Mouse (Mus musculus) stomach, postnatal 0 days (tissue): Measurements from ENCODE around the gene Pigu. TPM values are rescaled to one million over a fixed set of nuclear protein-coding genes. Genes with fewer than 3 reads are reported as not detected.

Source experiments
- ATAC-seq: fragments of 200-750 bp; cut with Nextera tagmentation; 2 replicates; pipeline ENCODE4 v1.8.0; 2017; ENCODE audit not compliant: low FRiP score, low TSS enrichment
- DNase-seq: peaks from one replicate; pipeline ENCODE4 v3.0.0-alpha.2; 2016; ENCODE audit warnings: low spot score
- H3K27ac ChIP-seq: fragments of 300-500 bp; sonication (generic); replicated peaks from 2 replicates; pipeline ENCODE4 v1.5.1; 2014; ENCODE audit warnings: mild to moderate bottlenecking, control low read depth
- H3K27me3 ChIP-seq: fragments of 300-500 bp; sonication (generic); 2 replicates; pipeline ENCODE4 v1.6.1; 2014; ENCODE audit warnings: low read length; ENCODE audit not compliant: control insufficient read depth, insufficient read depth
- H3K36me3 ChIP-seq: fragments of 300-500 bp; sonication (generic); 2 replicates; pipeline ENCODE4 v1.6.1; 2014; ENCODE audit warnings: low read length, mixed read lengths; ENCODE audit not compliant: control insufficient read depth, insufficient read depth
- H3K4me1 ChIP-seq: fragments of 300-500 bp; sonication (generic); replicated peaks from 2 replicates; pipeline ENCODE4 v1.6.1; 2014; ENCODE audit warnings: antibody characterized with exemption; ENCODE audit not compliant: control insufficient read depth, insufficient read depth
- H3K4me2 ChIP-seq: fragments of 300-500 bp; sonication (generic); replicated peaks from 2 replicates; pipeline ENCODE4 v1.6.1; 2014; ENCODE audit warnings: low read depth, mild to moderate bottlenecking, control low read depth, moderate library complexity
- H3K4me3 ChIP-seq: fragments of 300-500 bp; sonication (generic); 2 replicates; pipeline ENCODE4 v1.5.1; 2014; ENCODE audit warnings: low read depth, low read length, control low read depth
- H3K9ac ChIP-seq: fragments of 300-500 bp; sonication (generic); 2 replicates; pipeline ENCODE4 v1.6.1; 2014; ENCODE audit warnings: mild to moderate bottlenecking, low read length, control low read depth, mixed read lengths
- H3K9me3 ChIP-seq: fragments of 300-500 bp; sonication (generic); 2 replicates; pipeline ENCODE4 v1.6.1; 2016; ENCODE audit warnings: low read length; ENCODE audit not compliant: control insufficient read depth
- CTCF ChIP-seq: IDR thresholded peaks from 2 replicates; pipeline ENCODE4 v1.5.1; 2016; ENCODE audit warnings: antibody characterized with exemption, low read depth, mild to moderate bottlenecking, moderate library complexity
- EP300 ChIP-seq: optimal IDR thresholded peaks from 2 replicates; pipeline ENCODE3; 2016; ENCODE audit warnings: antibody characterized with exemption
- WGBS: fragments of 180-500 bp; shearing (Covaris S2); extraction: QIAGEN DNeasy Blood & Tissue Kit; methylation state at CpG from one replicate; pipeline ENCODE4 v1.1.7; 2014; 5-methylcytosine and 5-hydroxymethylcytosine counted together
- polyA plus RNA-seq: library from polyadenylated mRNA; unstranded; fragments of >200 nt; fragmentation: Nextera tagmentation; extraction: Ambion mirVana; gene quantifications from 2 replicates; pipeline ENCODE4 v1.2.1, GENCODE M21; 2015

The Pigu gene
- polyA plus RNA-seq, 1 experiment from 2014 or later: 36.1 TPM

DNA sequence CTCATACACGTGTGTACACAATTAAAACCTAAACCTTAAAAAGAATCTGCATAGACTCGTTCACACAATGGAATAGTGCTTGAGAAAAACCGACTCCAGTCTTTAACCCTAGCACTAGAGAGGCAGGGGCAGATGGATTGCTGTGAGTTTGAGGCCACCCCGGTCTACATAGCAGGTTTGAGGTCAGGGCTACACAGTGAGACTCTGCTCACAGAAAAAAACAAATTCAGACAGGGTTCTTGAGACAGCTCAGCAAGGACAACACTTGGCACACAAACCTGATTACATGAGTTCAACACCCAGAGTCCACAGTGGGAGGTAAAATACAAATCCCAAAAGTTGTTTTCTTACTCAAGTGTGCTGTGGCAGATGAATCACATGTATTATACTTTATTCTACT, 31.2 kb downstream of the Pigu start:
- H3K27me3 ChIP-seq: no peaks in the 10 kb centered on the region
- TF ChIP-seq EP300 (no peak), CTCF (no peak)
- ATAC-seq (no peak), DNase-seq (no peak)
- H3K36me3 ChIP-seq: peaks cover 9% of the 10 kb centered on the region; the same call in 1 of the 2 replicates
- no peak overlapping the region for H3K27ac ChIP-seq
- no peak overlapping the region for H3K4me2 ChIP-seq
- 87% methylated on average over 4 of the region's 4 CpGs for WGBS
- H3K4me1 ChIP-seq: no peaks in the 10 kb centered on the region
- no peak overlapping the region for H3K9ac ChIP-seq
- no peaks in the 10 kb centered on the region for H3K9me3 ChIP-seq
- H3K4me3 ChIP-seq: no peak overlapping the region

GRCm38 (mm10) chr2:155320596-155320995, 36.6 kb downstream of the Pigu start:
- TF ChIP-seq CTCF (no peak), EP300 (no peak)
- H3K9ac ChIP-seq: no peak overlapping the region
- no peak overlapping the region; the same call in 1 of the 2 replicates for H3K27ac ChIP-seq
- H3K4me3 ChIP-seq: no peak overlapping the region
- no peak overlapping the region for H3K4me2 ChIP-seq
- 0 out of 2 replicates have a peak, but pooled peaks cover 3% of the 10 kb centered on the region for H3K36me3 ChIP-seq
- DNase-seq: no peak
- H3K4me1 ChIP-seq: no peaks in the 10 kb centered on the region
- no peaks in the 10 kb centered on the region for H3K27me3 ChIP-seq
- H3K9me3 ChIP-seq: no peaks in the 10 kb centered on the region
- no peak for ATAC-seq
- 69% methylated on average over 5 of the region's 5 CpGs for WGBS

DNA sequence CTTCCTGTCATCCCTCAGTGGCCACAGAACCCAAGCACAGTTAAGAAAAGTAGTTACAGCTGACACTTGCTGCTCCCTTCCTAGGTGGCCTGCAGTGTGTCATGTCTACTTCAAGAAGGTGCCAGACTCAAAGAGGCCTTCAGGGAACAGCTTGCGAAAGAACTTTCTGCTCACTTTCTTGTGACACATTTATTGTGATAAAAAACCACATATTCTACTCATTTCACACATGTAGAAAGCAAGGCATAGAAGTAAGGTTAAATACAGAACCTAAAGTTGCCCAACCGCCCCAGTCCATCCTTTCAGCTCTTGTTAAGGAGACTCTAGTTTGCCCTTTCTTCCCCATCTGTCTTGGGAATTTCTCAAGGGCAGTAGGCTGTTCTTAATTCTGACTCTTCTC, 38.6 kb downstream of the Pigu start:
- WGBS: 90% methylated on average over 2 of the region's 2 CpGs
- DNase-seq: no peak
- H3K4me2 ChIP-seq: no peak overlapping the region
- H3K9ac ChIP-seq: no peak overlapping the region
- 0 out of 2 replicates have a peak, but pooled peaks cover 3% of the 10 kb centered on the region for H3K36me3 ChIP-seq
- no peak overlapping the region for H3K27ac ChIP-seq
- ATAC-seq: no peak
- H3K27me3 ChIP-seq: no peaks in the 10 kb centered on the region
- H3K9me3 ChIP-seq: no peaks in the 10 kb centered on the region
- no peaks in the 10 kb centered on the region for H3K4me1 ChIP-seq
- H3K4me3 ChIP-seq: no peak overlapping the region
- TF ChIP-seq EP300 (no peak), CTCF (no peak)

GRCm38 (mm10) chr2:155313671-155314070, 43.6 kb downstream of the Pigu start:
- 56% methylated on average over 6 of the region's 6 CpGs for WGBS
- Histone ChIP-seq H3K36me3 (0 out of 2 replicates have a peak, but pooled peaks cover 3% of the 10 kb centered on the region), H3K27ac (no peak overlapping the region), H3K9me3 (no peaks in the 10 kb centered on the region), H3K4me1 (no peaks in the 10 kb centered on the region), H3K4me3 (no peak overlapping the region), H3K27me3 (no peaks in the 10 kb centered on the region), H3K9ac (no peak overlapping the region), H3K4me2 (no peak overlapping the region)
- TF ChIP-seq EP300 (no peak), CTCF (no peak)
- DNase-seq (no peak), ATAC-seq (no peak)

DNA sequence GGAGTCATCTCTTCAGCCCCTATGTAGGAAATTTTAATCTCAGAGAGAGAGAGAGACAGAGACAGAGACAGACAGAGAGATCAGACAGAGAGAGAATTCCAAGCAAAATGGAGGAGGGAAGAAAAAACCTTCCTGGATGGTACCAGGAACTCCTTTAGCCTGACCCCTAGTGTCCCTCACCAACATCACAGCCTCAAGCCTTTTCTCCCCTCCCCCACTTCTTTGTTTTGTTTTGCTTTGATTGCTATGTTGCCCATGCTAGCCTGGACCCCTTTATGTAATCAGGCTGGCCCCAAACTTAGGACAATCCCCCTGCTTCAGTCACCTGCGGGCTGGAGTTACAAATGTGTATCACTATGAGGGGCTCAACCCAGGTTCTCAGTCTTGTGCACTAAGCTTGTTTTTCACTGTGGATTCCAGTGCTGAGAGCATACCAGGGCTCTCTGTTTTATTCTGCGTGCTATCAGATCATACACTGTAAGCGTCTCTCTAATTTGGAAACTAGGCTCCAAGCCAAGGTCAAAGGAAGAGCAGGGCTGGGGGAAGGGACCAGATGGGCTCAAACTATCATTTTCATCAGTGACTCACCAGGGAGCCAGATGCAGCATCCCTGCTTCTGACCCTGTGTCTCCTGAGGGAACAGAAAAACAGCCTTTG, 48.2 kb downstream of the Pigu start:
- peak overlapping the region; percentile 37 for H3K27ac ChIP-seq
- H3K27me3 ChIP-seq: no peaks in the 10 kb centered on the region
- no peak overlapping the region for H3K4me3 ChIP-seq
- ATAC-seq (peak; percentile 88), DNase-seq (no peak)
- H3K36me3 ChIP-seq: no peaks in the 10 kb centered on the region; the same call in 1 of the 2 replicates
- TF ChIP-seq CTCF (peak; percentile 65), EP300 (peak; percentile 49)
- H3K9ac ChIP-seq: no peak overlapping the region
- no peaks in the 10 kb centered on the region for H3K9me3 ChIP-seq
- 0 out of 2 replicates have a peak overlapping the region, but pooled peaks have one; percentile 21 for H3K4me2 ChIP-seq
- H3K4me1 ChIP-seq: no peaks in the 10 kb centered on the region
- WGBS: 29% methylated on average over 3 of the region's 3 CpGs

DNA sequence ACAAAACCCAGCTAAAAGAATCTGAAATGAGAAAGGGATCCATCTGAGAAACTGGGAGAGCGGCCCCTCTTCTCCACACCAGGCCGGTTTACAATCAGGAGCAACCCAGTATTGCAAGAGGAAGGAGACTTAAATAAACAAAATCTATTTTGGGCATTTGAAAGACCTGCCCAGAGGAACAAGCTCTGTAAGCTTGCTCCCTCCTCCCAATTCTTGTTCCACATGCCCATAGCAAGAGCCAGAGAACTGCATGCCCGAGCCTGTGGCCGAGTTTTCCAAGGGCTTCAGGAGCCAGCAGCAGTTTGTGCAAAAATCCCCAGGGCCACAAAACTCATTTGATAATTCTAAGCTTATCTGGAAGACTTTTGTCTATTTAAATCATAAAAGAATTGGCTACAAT, 57.7 kb downstream of the Pigu start:
- ATAC-seq (peak; percentile 46; the same call in 1 of the 2 replicates), DNase-seq (no peak)
- no peak overlapping the region for H3K4me2 ChIP-seq
- H3K4me1 ChIP-seq: no peaks in the 10 kb centered on the region
- peaks cover 11% of the 10 kb centered on the region; the same call in 1 of the 2 replicates for H3K36me3 ChIP-seq
- no peaks in the 10 kb centered on the region for H3K27me3 ChIP-seq
- 27% methylated on average over 4 of the region's 4 CpGs for WGBS
- no peak overlapping the region; the same call in 1 of the 2 replicates for H3K9ac ChIP-seq
- H3K27ac ChIP-seq: peak overlapping the region; percentile 86
- no peaks in the 10 kb centered on the region for H3K9me3 ChIP-seq
- no peak for TF ChIP-seq EP300
- TF ChIP-seq CTCF: no peak
- H3K4me3 ChIP-seq: no peak overlapping the region
